Mouse (Mus musculus): ENCODE results near the gene Lfng.

GRCm38 (mm10) chr5:140645454-140645853, 38.3 kb downstream of the Lfng start:
- no peak for TF ChIP-seq CTCF (IDR thresholded peaks at IDR 0.05; ENCODE audit: low read depth)
- no peak for TF ChIP-seq EP300 (optimal IDR thresholded peaks at IDR 0.05)
